Mouse (Mus musculus) forebrain, embryonic 13.5 days (tissue): ENCODE measurements around the gene Fam166a. TPM values are rescaled to one million over a fixed set of nuclear protein-coding genes. Genes with fewer than 3 reads are reported as not detected.

Experiments used
- ATAC-seq: fragments of 200-750 bp; cut with Nextera tagmentation; 2 replicates; pipeline ENCODE4 v1.8.0; 2017
- H3K27ac ChIP-seq: fragments of 300-500 bp; sonication (generic); 2 replicates; pipeline ENCODE4 v1.5.1; 2015; ENCODE audit warnings: inconsistent platforms, mild to moderate bottlenecking, moderate library complexity
- H3K27me3 ChIP-seq: fragments of 300-500 bp; sonication (generic); 2 replicates; pipeline ENCODE4 v1.6.1; 2015; ENCODE audit warnings: mild to moderate bottlenecking, inconsistent platforms
- H3K36me3 ChIP-seq: fragments of 300-500 bp; sonication (generic); 2 replicates; pipeline ENCODE4 v1.6.1; 2015; ENCODE audit warnings: mild to moderate bottlenecking, inconsistent platforms; ENCODE audit not compliant: poor library complexity, severe bottlenecking
- H3K4me1 ChIP-seq: fragments of 300-500 bp; sonication (generic); 2 replicates; pipeline ENCODE4 v1.6.1; 2015; ENCODE audit warnings: inconsistent platforms
- H3K4me2 ChIP-seq: fragments of 300-500 bp; sonication (generic); 2 replicates; pipeline ENCODE4 v1.6.1; 2015; ENCODE audit warnings: inconsistent platforms, mild to moderate bottlenecking, moderate library complexity
- H3K4me3 ChIP-seq: fragments of 300-500 bp; sonication (generic); 2 replicates; pipeline ENCODE4 v1.5.1; 2015; ENCODE audit warnings: mild to moderate bottlenecking, inconsistent platforms
- H3K9ac ChIP-seq: fragments of 300-500 bp; sonication (generic); 2 replicates; pipeline ENCODE4 v1.6.1; 2015; ENCODE audit warnings: mild to moderate bottlenecking, inconsistent platforms
- H3K9me3 ChIP-seq: fragments of 300-500 bp; sonication (generic); replicated peaks from 2 replicates; pipeline ENCODE4 v1.6.1; 2016; ENCODE audit warnings: inconsistent platforms
- WGBS: fragments of 180-500 bp; shearing (Covaris S2); methylation state at CpG from one replicate; pipeline ENCODE4 v1.1.7; 2015; 5-methylcytosine and 5-hydroxymethylcytosine counted together
- polyA plus RNA-seq: library from polyadenylated mRNA; unstranded; fragments of >200 nt; fragmentation: Nextera tagmentation; extraction: Ambion mirVana; gene quantifications from 2 replicates; pipeline ENCODE4 v1.2.1, GENCODE M21; 2015

Fam166a gene
- polyA plus RNA-seq, 1 experiment from 2014 or later: not detected

GRCm38 (mm10) chr2:25178285-25178972 lies 40.1 kb upstream of the Fam166a start:
- no peaks in the 10 kb centered on the region for H3K27me3 ChIP-seq
- peak overlapping the region; percentile 53 for H3K4me2 ChIP-seq
- no peak for ATAC-seq
- H3K9ac ChIP-seq: peak overlapping the region; percentile 54
- H3K27ac ChIP-seq: peak overlapping the region; percentile 85
- peaks cover 77% of the 10 kb centered on the region for H3K4me1 ChIP-seq
- no peaks in the 10 kb centered on the region for H3K9me3 ChIP-seq
- 13% methylated on average over 10 of the region's 10 CpGs for WGBS
- H3K36me3 ChIP-seq: no peaks in the 10 kb centered on the region
- H3K4me3 ChIP-seq: no peak overlapping the region

GRCm38 (mm10) chr2:25179566-25180217 lies 38.9 kb upstream of the Fam166a start:
- H3K4me2 ChIP-seq: peak overlapping the region; percentile 84
- H3K4me1 ChIP-seq: peaks cover 88% of the 10 kb centered on the region
- WGBS: 34% methylated on average over 15 of the region's 15 CpGs
- peak overlapping the region; percentile 93 for H3K9ac ChIP-seq
- peak overlapping the region; percentile 82 for H3K4me3 ChIP-seq
- peak overlapping the region; percentile 66 for H3K27ac ChIP-seq
- peaks cover 8% of the 10 kb centered on the region; the same call in 1 of the 2 replicates for H3K36me3 ChIP-seq
- no peaks in the 10 kb centered on the region for H3K27me3 ChIP-seq
- no peak for ATAC-seq
- H3K9me3 ChIP-seq: no peaks in the 10 kb centered on the region

GRCm38 (mm10) chr2:25180478-25180903 lies 38.1 kb upstream of the Fam166a start, which contains the start of gene Nrarp:
Gene Nrarp (plus strand): TSS chr2:25180758.
- Histone ChIP-seq H3K27me3 (no peaks in the 10 kb centered on the region), H3K9ac (peak within 1 kb of the TSS; percentile 93), H3K4me3 (peak within 1 kb of the TSS; percentile 82), H3K27ac (peak within 1 kb of the TSS; percentile 95), H3K36me3 (peaks cover 8% of the 10 kb centered on the region; the same call in 1 of the 2 replicates), H3K4me1 (peaks cover 88% of the 10 kb centered on the region), H3K9me3 (no peaks in the 10 kb centered on the region), H3K4me2 (peak within 1 kb of the TSS; percentile 84)
- under 1% methylated on average over 35 of the region's 35 CpGs for WGBS
- ATAC-seq: peak; percentile 89

GRCm38 (mm10) chr2:25180973-25181890 lies 37.3 kb upstream of the Fam166a start:
- under 1% methylated on average over 99 of the region's 100 CpGs for WGBS
- H3K4me2 ChIP-seq: peak overlapping the region; percentile 84
- no peaks in the 10 kb centered on the region for H3K27me3 ChIP-seq
- peak overlapping the region; percentile 93 for H3K9ac ChIP-seq
- H3K27ac ChIP-seq: peak overlapping the region; percentile 95
- H3K9me3 ChIP-seq: no peaks in the 10 kb centered on the region
- ATAC-seq: peak; percentile 37
- H3K36me3 ChIP-seq: peaks cover 8% of the 10 kb centered on the region; the same call in 1 of the 2 replicates
- peak overlapping the region; percentile 82 for H3K4me3 ChIP-seq
- peaks cover 88% of the 10 kb centered on the region for H3K4me1 ChIP-seq

- WGBS: under 1% methylated on average over 17 of the region's 17 CpGs
- H3K4me3 ChIP-seq: peak overlapping the region; percentile 82
- H3K4me2 ChIP-seq: peak overlapping the region; percentile 84
- ATAC-seq: no peak
- H3K27me3 ChIP-seq: no peaks in the 10 kb centered on the region
- peak overlapping the region; percentile 93 for H3K9ac ChIP-seq
- peak overlapping the region; percentile 95 for H3K27ac ChIP-seq
- no peaks in the 10 kb centered on the region for H3K9me3 ChIP-seq
- H3K4me1 ChIP-seq: peaks cover 85% of the 10 kb centered on the region
- peaks cover 8% of the 10 kb centered on the region; the same call in 1 of the 2 replicates for H3K36me3 ChIP-seq
These were observed 36.6 kb upstream of the Fam166a start for GRCm38 (mm10) chr2:25181891-25182397.

- Histone ChIP-seq H3K9ac (peak overlapping the region; percentile 93), H3K4me2 (peak overlapping the region; percentile 84), H3K27ac (peak overlapping the region; percentile 69), H3K27me3 (no peaks in the 10 kb centered on the region), H3K4me3 (peak overlapping the region; percentile 82), H3K36me3 (peaks cover 8% of the 10 kb centered on the region; the same call in 1 of the 2 replicates), H3K4me1 (peaks cover 77% of the 10 kb centered on the region), H3K9me3 (no peaks in the 10 kb centered on the region)
- 0 out of 2 replicates have a peak, but pooled peaks have one; percentile 7 for ATAC-seq
- 1% methylated on average over 6 of the region's 6 CpGs for WGBS
These were observed 35.9 kb upstream of the Fam166a start for GRCm38 (mm10) chr2:25182664-25183063.

GRCm38 (mm10) chr2:25183336-25183735 lies 35.2 kb upstream of the Fam166a start:
- Histone ChIP-seq H3K4me3 (peak overlapping the region; percentile 82), H3K4me2 (peak overlapping the region; percentile 84), H3K36me3 (peaks cover 8% of the 10 kb centered on the region; the same call in 1 of the 2 replicates), H3K9me3 (no peaks in the 10 kb centered on the region), H3K27me3 (no peaks in the 10 kb centered on the region), H3K4me1 (peaks cover 71% of the 10 kb centered on the region), H3K27ac (peak overlapping the region; percentile 52; the same call in 1 of the 2 replicates), H3K9ac (peak overlapping the region; percentile 93; the same call in 1 of the 2 replicates)
- WGBS: 44% methylated on average over 2 of the region's 2 CpGs
- no peak for ATAC-seq

GRCm38 (mm10) chr2:25184496-25184895 lies 34.0 kb upstream of the Fam166a start:
- peak overlapping the region; percentile 84 for H3K4me2 ChIP-seq
- 91% methylated on average over 7 of the region's 7 CpGs for WGBS
- H3K9ac ChIP-seq: no peak overlapping the region
- peaks cover 59% of the 10 kb centered on the region for H3K4me1 ChIP-seq
- ATAC-seq: no peak
- peak overlapping the region; percentile 97 for H3K27ac ChIP-seq
- H3K27me3 ChIP-seq: no peaks in the 10 kb centered on the region
- no peaks in the 10 kb centered on the region for H3K9me3 ChIP-seq
- H3K36me3 ChIP-seq: peaks cover 8% of the 10 kb centered on the region; the same call in 1 of the 2 replicates
- peak overlapping the region; percentile 6; the same call in 1 of the 2 replicates for H3K4me3 ChIP-seq

- Histone ChIP-seq H3K27ac (peak overlapping the region; percentile 97), H3K27me3 (no peaks in the 10 kb centered on the region), H3K36me3 (peaks cover 8% of the 10 kb centered on the region; the same call in 1 of the 2 replicates), H3K9ac (peak overlapping the region; percentile 86), H3K9me3 (no peaks in the 10 kb centered on the region), H3K4me1 (peaks cover 51% of the 10 kb centered on the region), H3K4me3 (peak overlapping the region; percentile 50), H3K4me2 (peak overlapping the region; percentile 84)
- WGBS: under 1% methylated on average over 64 of the region's 64 CpGs
- peak; percentile 81 for ATAC-seq
These were observed 32.6 kb upstream of the Fam166a start for GRCm38 (mm10) chr2:25185625-25186574.

GRCm38 (mm10) chr2:25186575-25186930 lies 32.0 kb upstream of the Fam166a start:
- peak overlapping the region; percentile 97 for H3K27ac ChIP-seq
- peak overlapping the region; percentile 50 for H3K4me3 ChIP-seq
- H3K36me3 ChIP-seq: peaks cover 8% of the 10 kb centered on the region; the same call in 1 of the 2 replicates
- H3K9ac ChIP-seq: peak overlapping the region; percentile 86; the same call in 1 of the 2 replicates
- WGBS: 32% methylated on average over 5 of the region's 5 CpGs
- no peaks in the 10 kb centered on the region for H3K9me3 ChIP-seq
- ATAC-seq: no peak
- H3K27me3 ChIP-seq: no peaks in the 10 kb centered on the region
- peak overlapping the region; percentile 84 for H3K4me2 ChIP-seq
- peaks cover 45% of the 10 kb centered on the region for H3K4me1 ChIP-seq
